Mouse (Mus musculus) mouse trophoblast stem cell (cell line): ENCODE measurements around the gene Trhr2.

Source experiments
- in situ Hi-C, 2 experiments: fragments of 300-500 bp; cut with MseI, MboI; formaldehyde crosslinking; loops; 2 replicates in 1 of 2; 3 replicates in 1 of 2; pipeline ENCODE4 v1.15.1; 2025

The Trhr2 gene

DNA sequence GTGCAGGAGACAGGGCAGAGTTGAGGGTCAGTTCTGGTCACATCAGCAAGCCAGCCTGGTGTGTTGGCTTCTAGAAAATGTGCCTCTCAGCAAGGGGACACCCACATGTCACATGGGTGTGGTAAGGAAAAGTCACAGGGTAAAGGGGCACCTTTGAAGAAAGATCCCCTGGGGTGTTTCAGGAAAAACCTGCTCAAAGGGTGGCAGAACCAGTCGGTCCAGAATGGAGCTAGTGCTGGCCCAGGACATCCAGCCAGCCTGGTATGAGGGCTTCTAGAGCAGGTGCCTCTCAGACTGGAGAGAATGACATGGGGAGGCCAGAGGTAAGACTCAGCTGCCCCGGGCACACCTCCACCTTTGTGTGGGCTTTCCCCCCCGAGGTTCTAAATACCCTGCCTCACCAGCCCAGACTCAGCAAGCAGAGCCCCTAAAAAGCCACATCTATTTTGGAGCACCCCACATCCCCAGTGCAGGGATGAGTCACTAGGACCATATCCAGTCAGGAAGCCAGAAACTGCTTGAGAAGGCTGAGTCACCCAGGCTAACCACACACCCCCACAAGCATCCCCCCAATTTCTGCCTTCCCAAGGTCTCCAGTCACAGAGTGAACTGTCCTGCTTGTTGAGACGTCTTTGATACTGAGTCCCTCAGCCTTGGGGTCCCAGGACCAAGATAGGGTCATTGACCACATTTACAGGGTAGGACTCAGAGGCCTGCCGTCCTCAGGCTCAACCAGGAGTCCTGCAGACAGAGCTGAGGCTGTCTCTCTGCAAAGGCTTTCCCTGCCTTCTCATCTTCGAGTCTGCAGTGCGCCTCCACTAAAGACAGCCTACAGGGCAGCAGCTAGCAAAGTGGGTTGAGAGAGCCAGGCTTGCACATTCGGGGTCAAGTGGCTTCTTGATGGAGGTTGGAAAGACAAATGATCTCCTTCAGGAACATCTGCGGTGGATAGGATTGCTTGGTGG lies 4.6 kb downstream of the Trhr2 start:
- in situ Hi-C loops, result no loop called here

DNA sequence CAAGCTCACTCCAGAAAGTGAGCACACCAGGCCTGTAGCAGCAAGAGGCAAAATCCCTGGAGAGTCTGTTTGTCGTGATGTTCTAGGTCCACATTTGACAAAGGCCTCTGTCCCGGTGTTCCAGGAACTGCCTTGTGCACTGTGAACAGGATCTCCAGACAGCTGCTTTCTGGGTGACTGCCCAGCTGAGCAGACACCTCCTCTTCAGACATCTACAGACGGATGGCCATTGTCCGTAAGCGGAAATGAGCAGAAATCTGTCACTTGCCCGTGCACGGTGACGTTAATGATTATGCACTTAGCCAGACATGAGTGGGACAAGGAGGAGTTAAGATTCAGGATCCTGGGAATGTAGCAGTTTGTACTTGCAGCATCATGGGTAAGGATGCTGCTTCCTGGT lies 6.4 kb downstream of the Trhr2 start:
- in situ Hi-C loops, result no loop called here

- in situ Hi-C loops, result no loop called here
These were observed 10.0 kb downstream of the Trhr2 start for GRCm38 (mm10) chr8:122350309-122351089.

DNA sequence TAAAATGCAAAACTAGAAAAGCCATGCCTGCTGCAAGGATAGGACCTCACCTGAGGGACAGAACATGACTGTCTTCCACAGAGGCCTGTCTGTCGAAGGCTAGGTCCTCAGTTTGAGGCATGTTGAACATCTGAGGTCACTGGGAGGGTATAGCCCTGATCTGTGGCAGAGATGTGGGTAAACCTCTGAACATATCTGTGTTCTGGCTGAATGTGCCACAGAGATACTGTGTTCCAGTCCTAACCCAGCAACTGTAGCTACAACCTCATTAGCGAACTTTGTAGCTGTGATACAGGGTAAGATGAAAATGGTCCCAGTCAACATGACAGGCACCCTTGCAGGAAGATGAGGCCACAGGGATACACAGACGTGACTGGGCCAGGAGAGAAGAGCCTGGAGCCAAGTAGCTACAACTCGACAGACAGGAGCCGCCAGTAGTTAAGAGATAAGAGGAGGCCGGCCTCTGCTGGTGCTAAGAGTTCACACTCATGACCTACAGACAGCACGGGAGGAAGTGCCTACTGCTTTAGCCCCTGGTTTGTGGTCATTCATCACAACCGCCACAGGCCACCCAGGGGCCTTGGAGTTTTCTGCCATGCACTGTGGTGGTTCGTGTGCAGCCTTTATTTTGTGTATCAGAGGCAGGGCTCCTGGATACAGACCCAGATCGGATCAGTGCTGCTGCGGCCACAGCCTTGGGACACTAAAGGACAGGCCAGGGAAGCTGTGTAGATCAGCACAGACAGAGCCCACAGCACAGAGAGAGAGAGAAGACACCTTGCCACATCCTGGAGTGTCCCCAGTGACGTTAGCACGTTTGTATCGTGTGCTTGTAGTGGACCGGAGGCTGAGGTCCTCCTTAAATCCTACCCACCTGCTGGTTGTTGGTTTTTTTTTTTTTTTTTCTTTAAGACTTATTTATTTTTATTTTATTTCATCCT lies 10.9 kb downstream of the Trhr2 start:
- in situ Hi-C loops, result no loop called here

GRCm38 (mm10) chr8:122347811-122348552 lies 12.6 kb downstream of the Trhr2 start:
- in situ Hi-C loops, result no loop called here

DNA sequence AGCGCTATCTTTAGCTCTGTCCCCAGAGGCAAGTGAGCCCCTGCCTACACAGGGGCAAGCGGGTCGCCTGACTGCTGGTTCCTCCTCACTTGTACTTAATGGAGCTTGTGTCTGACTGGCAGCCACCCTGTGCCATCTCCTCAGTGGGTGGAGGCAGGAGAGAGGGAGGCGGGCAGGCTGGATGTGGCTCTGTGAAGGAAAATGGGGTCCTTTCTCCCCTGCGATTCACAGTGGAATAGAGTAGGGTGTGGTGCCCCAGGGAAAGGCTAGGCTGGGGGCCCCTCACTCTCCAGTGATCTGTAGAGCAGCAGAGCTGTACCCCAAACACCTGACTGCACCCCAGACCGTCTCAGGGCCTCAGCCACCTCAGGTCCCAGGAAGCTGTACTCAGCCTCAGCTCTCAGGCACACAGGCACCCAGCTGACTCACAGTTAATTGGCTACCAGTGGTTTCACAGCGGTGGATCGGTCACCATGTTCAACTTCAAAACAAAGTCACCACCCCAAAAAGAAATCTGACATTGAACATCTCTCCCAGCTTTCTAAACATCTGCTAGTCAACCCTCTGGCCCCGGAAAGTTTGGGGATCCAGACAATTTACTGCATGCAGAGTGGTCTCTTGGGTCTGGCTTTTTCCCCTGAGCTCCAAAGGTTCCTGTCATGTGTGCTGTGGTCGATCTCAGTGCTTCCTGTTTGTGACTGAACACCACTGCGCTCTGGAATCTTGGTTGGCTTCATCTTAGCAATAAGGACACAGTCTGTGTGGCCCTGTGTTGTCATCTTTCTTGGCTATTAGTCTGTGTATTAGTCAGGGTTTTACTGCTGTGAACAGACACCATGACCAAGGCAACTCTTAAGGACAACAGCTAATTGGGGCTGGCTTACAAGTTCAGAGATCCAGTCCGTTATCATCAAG lies 15.1 kb downstream of the Trhr2 start:
- in situ Hi-C loops, result no loop called here

GRCm38 (mm10) chr8:122344219-122344618 lies 16.3 kb downstream of the Trhr2 start:
- in situ Hi-C loops, result no loop called here

- in situ Hi-C loops, result no loop called here
These were observed 16.8 kb downstream of the Trhr2 start for GRCm38 (mm10) chr8:122343758-122344157.

GRCm38 (mm10) chr8:122343341-122343740 lies 17.2 kb downstream of the Trhr2 start:
- in situ Hi-C loops, result no loop called here

- in situ Hi-C loops, result no loop called here
These were observed 17.7 kb downstream of the Trhr2 start for GRCm38 (mm10) chr8:122342806-122343209.

DNA sequence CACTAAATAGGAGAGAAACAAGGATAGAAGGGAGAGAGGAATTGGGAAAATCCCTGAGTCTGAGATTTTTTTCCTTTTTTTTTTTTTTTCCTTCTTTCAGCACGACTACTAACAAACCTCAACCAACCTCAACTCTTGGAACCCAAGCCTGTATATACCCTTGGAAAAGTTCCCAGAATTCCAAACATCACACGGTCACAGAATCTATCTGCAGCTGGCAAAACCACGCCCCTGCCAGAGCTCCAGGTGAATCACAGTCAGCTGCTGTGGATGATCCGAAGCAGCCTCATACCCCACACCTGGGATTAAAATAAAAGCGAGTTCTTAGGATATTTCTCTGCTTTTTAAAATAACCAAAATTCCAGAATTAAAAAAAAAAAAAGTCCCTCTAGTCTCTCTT lies 18.2 kb downstream of the Trhr2 start:
- in situ Hi-C loops, result no loop called here

DNA sequence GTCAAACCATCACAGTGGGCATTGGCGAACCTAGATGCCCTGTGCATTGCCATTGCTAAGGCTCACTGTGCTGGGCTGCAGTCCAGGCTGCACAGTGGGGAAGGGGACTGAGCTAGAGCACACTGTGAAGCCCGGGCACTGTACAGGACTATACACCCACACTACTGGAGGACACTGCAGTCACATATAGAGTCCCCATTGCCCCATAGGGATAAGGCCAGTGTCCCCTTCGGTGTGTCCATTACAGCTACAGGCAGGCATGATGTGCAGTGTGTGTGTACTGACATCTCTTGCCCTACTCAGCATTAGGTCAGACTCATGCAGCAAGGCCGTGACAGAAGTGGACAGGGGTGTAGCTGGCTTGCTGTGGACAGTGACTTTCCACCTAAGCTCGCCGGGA lies 18.8 kb downstream of the Trhr2 start:
- in situ Hi-C loops, result no loop called here

DNA sequence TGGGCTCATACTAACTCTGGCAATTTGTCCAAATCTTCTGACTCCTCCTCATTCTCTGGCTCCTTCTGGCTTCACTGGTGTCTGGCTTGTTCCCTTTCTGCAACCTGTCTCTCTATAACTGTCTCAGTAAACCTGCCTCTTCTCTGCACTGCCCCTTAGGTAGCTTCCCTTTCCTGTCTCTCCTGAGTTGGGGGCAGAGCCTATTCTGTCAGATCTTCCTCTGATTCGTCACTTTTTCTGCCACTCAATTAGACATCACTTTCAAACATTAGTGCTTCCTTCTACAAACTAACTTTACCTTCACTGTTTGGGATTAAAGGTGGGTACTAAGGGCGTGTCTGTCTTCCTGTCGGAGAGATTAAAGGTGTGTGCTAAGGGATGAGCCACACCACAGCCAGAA lies 19.8 kb downstream of the Trhr2 start:
- in situ Hi-C loops, result no loop called here

- in situ Hi-C loops, result no loop called here
These were observed 21.7 kb downstream of the Trhr2 start for GRCm38 (mm10) chr8:122338852-122339251.

DNA sequence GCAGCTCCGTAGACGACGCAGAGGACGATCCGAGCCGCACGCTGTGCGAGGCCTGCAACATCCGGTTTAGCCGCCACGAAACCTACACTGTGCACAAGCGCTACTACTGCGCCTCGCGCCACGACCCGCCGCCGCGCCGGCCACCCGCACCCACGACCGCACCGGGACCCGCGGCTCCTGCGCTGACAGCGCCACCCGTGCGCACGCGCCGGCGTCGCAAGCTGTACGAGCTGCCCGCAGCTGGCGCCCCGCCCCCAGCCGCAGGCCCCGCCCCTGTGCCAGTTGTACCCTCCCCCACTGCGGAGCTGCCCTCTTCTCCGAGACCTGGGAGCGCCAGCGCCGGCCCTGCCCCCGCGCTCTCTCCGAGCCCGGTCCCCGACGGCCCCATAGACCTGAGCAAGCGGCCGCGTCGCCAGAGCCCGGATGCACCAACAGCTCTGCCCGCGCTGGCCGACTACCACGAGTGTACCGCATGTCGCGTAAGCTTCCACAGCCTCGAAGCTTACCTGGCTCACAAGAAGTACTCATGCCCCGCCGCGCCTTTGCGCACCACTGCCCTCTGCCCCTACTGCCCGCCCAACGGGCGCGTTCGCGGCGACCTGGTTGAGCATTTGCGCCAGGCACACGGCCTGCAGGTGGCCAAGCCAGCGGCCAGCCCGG lies 24.2 kb downstream of the Trhr2 start:
- in situ Hi-C loops, result no loop called here

DNA sequence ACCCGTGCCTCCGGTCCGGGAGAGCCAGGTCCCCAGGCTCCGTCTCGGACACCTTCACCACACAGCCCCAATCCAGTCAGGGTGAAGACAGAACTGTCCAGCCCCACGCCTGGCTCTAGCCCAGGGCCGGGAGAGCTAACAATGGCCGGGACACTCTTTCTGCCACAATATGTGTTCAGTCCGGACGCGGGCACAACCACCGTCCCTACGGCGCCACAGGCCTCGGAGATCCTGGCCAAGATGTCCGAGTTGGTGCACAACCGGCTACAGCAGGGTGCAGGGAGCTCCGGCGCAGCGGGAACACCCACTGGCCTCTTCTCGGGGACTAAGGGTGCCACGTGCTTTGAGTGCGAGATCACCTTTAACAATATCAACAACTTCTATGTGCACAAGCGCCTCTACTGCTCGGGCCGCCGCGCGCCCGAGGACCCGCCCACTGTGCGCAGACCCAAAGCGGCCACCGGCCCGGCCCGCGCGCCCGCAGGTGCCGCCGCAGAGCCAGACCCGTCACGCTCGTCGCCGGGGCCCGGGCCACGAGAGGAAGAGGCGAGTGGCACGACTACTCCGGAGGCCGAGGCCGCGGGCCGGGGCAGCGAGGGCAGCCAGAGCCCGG lies 24.8 kb downstream of the Trhr2 start:
- in situ Hi-C loops, result no loop called here

GRCm38 (mm10) chr8:122334791-122335490 lies 25.6 kb downstream of the Trhr2 start:
- in situ Hi-C loops, result loop anchor here in 1 of 2 experiments (5.0 kb wide), 1 partner anchor 63 kb away; no protein-coding TSS in a partner anchor

- in situ Hi-C loops, result loop anchor here in 1 of 2 experiments (5.0 kb wide), 1 partner anchor 61 kb away; no protein-coding TSS in a partner anchor
These were observed 27.0 kb downstream of the Trhr2 start for GRCm38 (mm10) chr8:122333531-122333930.
